Mouse (Mus musculus) G1E (cell line): ENCODE measurements around the gene Ubtd1.

Source experiments
- CTCF ChIP-seq: IDR thresholded peaks from 2 replicates; pipeline ENCODE4 v1.5.1; 2012; ENCODE audit warnings: low read depth, low read length, inconsistent platforms, mixed read lengths
- GATA1 ChIP-seq: IDR thresholded peaks from 2 replicates; pipeline ENCODE4 v1.6.1; 2012; ENCODE audit warnings: borderline replicate concordance, low read length, inconsistent platforms, mixed read lengths
- GATA2 ChIP-seq: IDR thresholded peaks from 2 replicates; pipeline ENCODE4 v1.6.1; 2012; ENCODE audit warnings: low read depth, low read length, inconsistent platforms, borderline replicate concordance
- TAL1 ChIP-seq: conservative IDR thresholded peaks from 2 replicates; pipeline ENCODE4 v1.6.1; 2012; ENCODE audit warnings: low read depth, low read length, inconsistent platforms, mixed read lengths

GRCm38 (mm10) chr19:42014231-42014825, 32.8 kb downstream of the Ubtd1 start:
- TF ChIP-seq GATA1, result no peak
- no peak for TF ChIP-seq TAL1
- TF ChIP-seq CTCF, result no peak
- TF ChIP-seq GATA2, result no peak
